Mouse (Mus musculus) embryonic fibroblast, embryonic 13.5 days (primary cell): ENCODE measurements around the gene Tecta.

Experiments
- CTCF ChIP-seq: IDR thresholded peaks from 2 replicates; pipeline ENCODE4 v1.5.1; 2011; ENCODE audit warnings: mild to moderate bottlenecking, control low read depth, low read length, moderate library complexity, borderline replicate concordance; ENCODE audit not compliant: insufficient read depth
- POLR2A ChIP-seq: IDR thresholded peaks from 2 replicates; pipeline ENCODE4 v1.6.1; 2011; ENCODE audit warnings: low read depth, mild to moderate bottlenecking, control low read depth, low read length, moderate library complexity

- TF ChIP-seq POLR2A (no peak), CTCF (no peak)
These were observed 98.6 kb downstream of the Tecta start for GRCm38 (mm10) chr9:42301082-42301633.
